Mouse (Mus musculus) cerebral cortex, adult 2 months (tissue): Measurements from ENCODE around the gene Gm42417.

Source experiments
- WGBS: fragments of 180-500 bp; shearing (Covaris S2); methylation state at CpG from one replicate; pipeline ENCODE4 v1.1.7; 2018; 5-methylcytosine and 5-hydroxymethylcytosine counted together

Gene Gm42417

GRCm38 (mm10) chr1:36564101-36564500, 24.9 kb upstream of the Gm42417 start:
- WGBS: 88% methylated on average over 6 of the region's 6 CpGs

GRCm38 (mm10) chr1:36563632-36564031, 24.4 kb upstream of the Gm42417 start:
- WGBS: 86% methylated on average over 4 of the region's 4 CpGs

- 88% methylated on average over 2 of the region's 2 CpGs for WGBS
Measured at GRCm38 (mm10) chr1:36563197-36563596, 24.0 kb upstream of the Gm42417 start.

- 86% methylated on average over 4 of the region's 4 CpGs for WGBS
Measured at GRCm38 (mm10) chr1:36562388-36562787, 23.2 kb upstream of the Gm42417 start.

- 80% methylated on average over 6 of the region's 6 CpGs for WGBS
Measured at GRCm38 (mm10) chr1:36560903-36561302, 21.7 kb upstream of the Gm42417 start.

- WGBS: 77% methylated on average over 5 of the region's 5 CpGs
Measured at GRCm38 (mm10) chr1:36559888-36560287, 20.7 kb upstream of the Gm42417 start.

- WGBS: 76% methylated on average over 4 of the region's 4 CpGs
Measured at GRCm38 (mm10) chr1:36559256-36559655, 20.0 kb upstream of the Gm42417 start.

- WGBS: 3% methylated on average over 68 of the region's 69 CpGs
Measured at GRCm38 (mm10) chr1:36558031-36558993, 19.1 kb upstream of the Gm42417 start, which contains the start of gene Sema4c. Sema4c (minus strand) TSS chr1:36558349.

GRCm38 (mm10) chr1:36557457-36558011, 18.3 kb upstream of the Gm42417 start:
- WGBS: under 1% methylated on average over 48 of the region's 48 CpGs

GRCm38 (mm10) chr1:36556553-36557456, 17.6 kb upstream of the Gm42417 start:
- WGBS: under 1% methylated on average over 52 of the region's 52 CpGs

- WGBS: 14% methylated on average over 8 of the region's 8 CpGs
Measured at GRCm38 (mm10) chr1:36555798-36556395, 16.7 kb upstream of the Gm42417 start.

GRCm38 (mm10) chr1:36554633-36555399, 15.6 kb upstream of the Gm42417 start:
- 73% methylated on average over 21 of the region's 21 CpGs for WGBS

GRCm38 (mm10) chr1:36552506-36552905, 13.3 kb upstream of the Gm42417 start:
- 70% methylated on average over 16 of the region's 16 CpGs for WGBS

GRCm38 (mm10) chr1:36551904-36552303, 12.7 kb upstream of the Gm42417 start:
- 82% methylated on average over 17 of the region's 17 CpGs for WGBS

GRCm38 (mm10) chr1:36550075-36550863, 11.0 kb upstream of the Gm42417 start:
- 79% methylated on average over 20 of the region's 20 CpGs for WGBS

GRCm38 (mm10) chr1:36549491-36549890, 10.3 kb upstream of the Gm42417 start:
- 83% methylated on average over 18 of the region's 18 CpGs for WGBS

GRCm38 (mm10) chr1:36548771-36549170, 9.5 kb upstream of the Gm42417 start:
- 55% methylated on average over 8 of the region's 8 CpGs for WGBS

GRCm38 (mm10) chr1:36547981-36548598, 8.9 kb upstream of the Gm42417 start:
- 27% methylated on average over 9 of the region's 9 CpGs for WGBS

- under 1% methylated on average over 43 of the region's 43 CpGs for WGBS
Measured at GRCm38 (mm10) chr1:36546888-36547471, 7.8 kb upstream of the Gm42417 start, which contains the start of gene Ankrd39. Ankrd39 (minus strand) TSS chr1:36547445.
